Mouse (Mus musculus): ENCODE measurements at regions not wholly inside any gene's neighbourhood (a gene's known extent, or its start where the extent isn't known, plus 50 kb on each side); places are given as distances from the start of the nearest gene placed in this dataset.

DNA sequence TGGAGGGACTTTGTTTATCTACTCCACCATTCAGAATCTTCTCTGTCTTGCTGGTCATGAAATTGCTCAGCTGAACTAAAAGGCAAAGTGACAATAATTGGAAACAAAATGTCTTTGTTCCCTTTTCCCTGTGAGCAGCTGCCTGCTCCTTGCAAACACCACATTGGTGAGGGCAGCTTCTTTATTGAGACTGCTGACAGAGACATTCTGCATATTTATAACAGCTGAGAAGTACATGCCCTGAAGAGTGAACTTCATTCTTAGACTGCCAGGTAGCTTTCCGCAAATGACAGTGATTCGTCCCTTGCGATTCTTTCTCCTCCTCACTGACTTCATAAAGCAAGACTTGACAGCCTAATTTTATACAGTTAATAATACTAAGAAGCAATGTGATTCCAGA, 237.0 kb downstream of the Cps1 start:
- DNase-seq (ENCODE audit: low spot score) = no peak
- intact Hi-C loops (cut with DNase I) = no loop called here

GRCm38 (mm10) chr1:67366038-67366437, 243.2 kb downstream of the Cps1 start:
- intact Hi-C loops (cut with DNase I) = no loop called here
- DNase-seq (ENCODE audit: low spot score) = no peak

DNA sequence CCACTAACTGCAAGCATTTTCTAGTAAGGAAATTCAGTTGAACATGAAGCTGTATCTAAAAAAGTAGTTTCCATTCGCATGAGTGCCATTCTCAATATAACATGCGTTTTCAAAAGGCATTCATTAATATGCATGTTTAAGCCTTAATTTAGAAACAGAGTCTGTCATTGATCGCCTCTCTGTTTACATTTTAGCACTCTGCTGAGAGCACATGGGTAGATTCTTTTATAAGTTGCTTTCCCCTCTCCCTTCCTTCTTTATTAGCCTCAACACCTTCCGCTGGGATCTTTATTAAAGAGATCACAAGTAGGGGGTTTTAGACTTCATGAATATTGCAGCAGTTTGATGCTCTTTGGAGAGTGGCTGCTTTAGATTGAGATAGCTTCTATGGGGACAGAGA, 243.7 kb downstream of the Cps1 start:
- DNase-seq (ENCODE audit: low spot score) = no peak
- intact Hi-C loops (cut with DNase I) = no loop called here

DNA sequence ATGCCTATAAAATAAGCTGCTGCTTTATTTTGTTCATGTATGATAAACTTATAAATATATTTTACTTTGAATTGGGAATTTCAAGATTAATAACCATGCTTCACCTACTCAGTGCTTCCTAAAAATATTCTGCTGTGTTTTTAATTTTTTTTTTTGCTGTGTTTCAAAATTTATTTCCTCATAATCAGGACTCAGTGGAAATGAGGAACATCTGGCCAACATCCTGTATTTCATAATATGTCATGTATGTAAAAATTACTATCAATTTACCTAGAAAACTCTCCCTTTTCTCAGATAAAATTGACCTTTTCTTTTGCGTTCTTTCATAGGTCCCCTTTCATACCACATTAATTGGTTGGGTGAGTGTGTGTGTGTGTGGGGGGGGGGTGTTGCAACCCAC, 259.5 kb downstream of the Cps1 start:
- intact Hi-C loops (cut with DNase I) = no loop called here
- DNase-seq (ENCODE audit: low spot score) = no peak

GRCm38 (mm10) chr1:67385377-67385776, 262.6 kb downstream of the Cps1 start:
- intact Hi-C loops (cut with DNase I) = no loop called here
- DNase-seq (ENCODE audit: low spot score) = no peak

DNA sequence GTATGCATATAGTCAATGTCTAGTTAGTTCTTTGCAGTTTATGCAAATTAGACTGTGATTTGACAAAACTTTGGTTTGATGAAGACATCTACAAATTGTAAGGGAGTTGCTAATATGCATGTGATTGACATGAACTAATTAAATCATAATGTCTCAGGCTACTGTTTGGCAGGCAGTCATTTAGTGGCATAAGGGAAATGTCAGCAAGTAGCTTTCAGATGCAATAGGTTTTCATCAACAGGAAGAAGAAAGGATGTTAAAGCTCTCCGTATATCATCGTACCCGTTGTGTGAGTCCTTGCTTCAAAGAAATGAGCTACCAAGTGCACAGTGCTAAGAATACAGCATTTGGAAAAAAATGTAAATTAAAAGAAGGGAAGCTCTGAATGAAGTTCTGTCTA, 264.1 kb downstream of the Cps1 start:
- DNase-seq (ENCODE audit: low spot score) = no peak
- intact Hi-C loops (cut with DNase I) = no loop called here

GRCm38 (mm10) chr1:67397757-67398446, 275.1 kb downstream of the Cps1 start:
- DNase-seq (ENCODE audit: low spot score) = no peak
- intact Hi-C loops (cut with DNase I) = no loop called here

GRCm38 (mm10) chr1:67409531-67409930, 286.7 kb downstream of the Cps1 start:
- intact Hi-C loops (cut with DNase I) = no loop called here
- DNase-seq (ENCODE audit: low spot score) = no peak

GRCm38 (mm10) chr1:67417196-67417595, 294.4 kb downstream of the Cps1 start:
- intact Hi-C loops (cut with DNase I) = no loop called here
- DNase-seq (ENCODE audit: low spot score) = no peak

GRCm38 (mm10) chr1:67428398-67428797, 305.6 kb downstream of the Cps1 start:
- intact Hi-C loops (cut with DNase I) = no loop called here

GRCm38 (mm10) chr1:67450831-67451230, 328.0 kb downstream of the Cps1 start:
- DNase-seq (ENCODE audit: low spot score) = no peak
- intact Hi-C loops (cut with DNase I) = no loop called here

More at GRCm38 (mm10) chr1:67428398-67428797, 305.6 kb downstream of the Cps1 start:
- DNase-seq (ENCODE audit: low spot score) = no peak

- DNase-seq (ENCODE audit: low spot score) = no peak
- intact Hi-C loops (cut with DNase I) = no loop called here
Observed at GRCm38 (mm10) chr1:67464203-67464602, 341.4 kb downstream of the Cps1 start.

GRCm38 (mm10) chr1:67465527-67465926, 342.7 kb downstream of the Cps1 start:
- intact Hi-C loops (cut with DNase I) = no loop called here
- no peak for DNase-seq (ENCODE audit: low spot score)

- intact Hi-C loops (cut with DNase I) = no loop called here
- no peak for DNase-seq (ENCODE audit: low spot score)
Observed at GRCm38 (mm10) chr1:67477006-67477405, 354.2 kb downstream of the Cps1 start.

GRCm38 (mm10) chr1:67477966-67478365, 355.1 kb downstream of the Cps1 start:
- intact Hi-C loops (cut with DNase I) = no loop called here
- DNase-seq (ENCODE audit: low spot score) = no peak

GRCm38 (mm10) chr1:67481974-67482373, 359.1 kb downstream of the Cps1 start:
- no peak for DNase-seq (ENCODE audit: low spot score)
- intact Hi-C loops (cut with DNase I) = loop anchor here (2.0 kb wide), 1 partner anchor 15 kb away; no protein-coding TSS in a partner anchor

- intact Hi-C loops (cut with DNase I) = no loop called here
Observed at GRCm38 (mm10) chr1:67504140-67504539, 381.3 kb downstream of the Cps1 start.

GRCm38 (mm10) chr1:67505746-67506145, 382.9 kb downstream of the Cps1 start:
- DNase-seq (ENCODE audit: low spot score) = no peak
- intact Hi-C loops (cut with DNase I) = no loop called here

More at GRCm38 (mm10) chr1:67504140-67504539, 381.3 kb downstream of the Cps1 start:
- DNase-seq (ENCODE audit: low spot score) = no peak

- DNase-seq (ENCODE audit: low spot score) = no peak
- intact Hi-C loops (cut with DNase I) = no loop called here
Observed at GRCm38 (mm10) chr1:67518295-67518694, 395.5 kb downstream of the Cps1 start.

DNA sequence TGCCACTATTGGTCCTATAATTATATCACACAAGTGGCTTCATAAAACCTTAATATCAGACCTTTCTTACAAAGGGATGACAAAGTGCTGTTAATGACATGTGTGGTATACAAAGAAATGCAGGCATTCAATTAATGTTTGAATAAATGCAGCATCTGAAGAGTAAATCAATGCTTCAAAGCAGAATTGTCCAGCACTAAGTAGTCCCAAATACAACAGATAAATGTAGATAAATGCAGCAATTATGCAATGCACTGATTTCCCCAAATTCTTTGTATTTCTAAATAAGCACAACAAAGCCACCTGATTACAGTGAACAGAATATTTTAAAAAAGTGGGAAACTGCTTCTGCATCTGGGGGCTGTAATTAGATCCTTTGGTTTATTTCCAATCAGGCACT, 435.9 kb downstream of the Cps1 start:
- intact Hi-C loops (cut with DNase I) = no loop called here

DNA sequence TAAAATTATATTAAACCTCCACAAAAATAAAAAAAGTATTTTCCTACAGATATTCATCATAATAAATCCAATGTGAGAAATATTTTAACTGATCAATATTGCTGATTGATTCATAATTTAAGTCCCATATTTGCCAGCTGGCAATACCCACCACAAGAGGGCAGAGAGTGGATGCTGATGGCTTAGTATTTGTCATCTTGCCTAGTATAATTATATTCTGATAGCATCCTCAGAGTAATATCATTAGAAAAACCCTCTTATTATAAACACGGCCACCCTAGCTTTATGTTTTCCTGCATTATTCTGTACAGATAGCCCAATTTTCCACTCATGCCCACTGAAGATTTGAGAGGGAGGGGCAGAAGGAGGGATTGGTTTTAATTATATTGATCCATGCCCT, 436.4 kb downstream of the Cps1 start:
- DNase-seq (ENCODE audit: low spot score) = no peak
- intact Hi-C loops (cut with DNase I) = no loop called here

More for the DNA sequence above, 435.9 kb downstream of the Cps1 start:
- no peak for DNase-seq (ENCODE audit: low spot score)

- intact Hi-C loops (cut with DNase I) = no loop called here
Observed at GRCm38 (mm10) chr1:67571616-67572015, 448.8 kb downstream of the Cps1 start.

More at GRCm38 (mm10) chr1:67571616-67572015, 448.8 kb downstream of the Cps1 start:
- DNase-seq (ENCODE audit: low spot score) = no peak
